Mouse (Mus musculus) gastrocnemius, adult 8-10 months (tissue): ENCODE measurements around the gene Ulk4. TPM values are rescaled to one million over a fixed set of nuclear protein-coding genes. Genes with fewer than 3 reads are reported as not detected.

ENCODE experiments used
- DNase-seq, 2 experiments: peaks; one replicate each; pipeline ENCODE4 v3.0.0; 2022; ENCODE audit warnings: low spot score in 2 of 2
- total RNA-seq, 4 experiments: library from RNA; stranded (reverse); gene quantifications; 2 replicates each; pipeline ENCODE4 v1.2.4; 2022

Gene Ulk4
- total RNA-seq = under 1 TPM in 1 of 4 experiments, not detected in 3; 0.44 TPM

DNA sequence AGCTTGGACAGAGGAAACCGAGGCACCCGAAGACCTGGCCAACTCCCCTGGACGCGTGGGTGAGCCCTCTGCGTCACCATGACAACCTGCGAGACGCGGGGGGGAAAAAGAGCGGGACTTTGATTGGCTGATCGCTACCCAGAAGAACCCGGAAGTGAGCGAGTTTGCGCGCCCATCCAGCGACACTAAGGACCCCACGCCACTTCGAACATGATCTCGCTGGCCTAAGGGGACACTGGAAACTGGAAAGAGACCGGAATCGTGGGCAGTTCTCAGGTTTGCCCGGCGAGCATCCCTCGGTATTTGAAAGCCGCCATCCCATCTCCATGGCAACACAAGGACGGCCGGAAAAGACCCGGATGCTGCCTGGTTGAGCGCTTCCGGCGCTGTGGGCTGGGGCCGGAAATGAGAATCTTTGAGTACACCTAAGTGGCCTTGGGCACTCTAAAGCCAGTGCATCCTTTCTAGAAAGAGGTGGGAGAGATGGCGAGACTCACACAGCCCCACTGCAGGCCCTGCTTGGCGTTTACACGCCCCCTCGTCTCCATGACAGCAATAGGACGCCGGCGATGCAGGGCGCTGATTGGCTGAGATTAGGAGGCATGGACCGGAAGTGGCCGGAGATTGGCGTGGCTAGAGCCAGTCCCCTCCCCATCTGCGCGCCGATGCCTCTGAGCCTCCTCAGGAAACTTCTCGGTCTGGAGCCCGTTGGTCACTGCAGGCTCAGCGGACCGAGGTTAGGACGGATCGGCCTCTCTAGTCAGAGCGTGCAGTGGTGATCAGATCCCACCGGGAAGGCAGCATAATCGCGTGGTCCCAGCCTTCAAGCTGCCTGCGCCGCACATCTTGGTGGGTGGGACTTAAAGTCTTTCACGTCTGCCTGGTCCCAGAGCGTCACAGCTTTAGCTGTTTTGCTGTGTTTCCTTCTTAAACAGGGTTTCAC lies at the start of gene Ulk4:
Gene Ulk4, minus strand, starts transcription at position 80 of the 943 bp plus-strand sequence.
- peak; percentile 85 to 87 for DNase-seq

DNA sequence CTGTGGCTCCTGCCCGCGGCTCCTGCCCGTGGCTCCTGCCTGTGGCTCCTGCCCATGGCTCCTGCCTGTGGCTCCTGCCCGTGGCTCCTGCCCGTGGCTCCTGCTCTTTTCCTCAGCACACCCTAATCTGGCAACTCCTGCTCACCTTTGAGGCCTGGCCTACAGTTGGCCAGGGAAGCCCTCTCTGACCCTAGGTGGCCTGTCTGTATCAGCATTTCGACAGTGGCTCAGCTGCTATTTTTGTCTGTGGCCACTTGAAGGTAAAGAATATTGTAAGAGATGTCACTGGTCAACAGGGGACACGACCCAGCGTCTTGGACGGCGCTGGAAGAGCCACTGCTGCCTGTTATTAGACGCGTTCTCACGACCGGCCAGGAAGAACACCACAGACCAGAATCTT lies 45.0 kb upstream of the Ulk4 start:
- DNase-seq = peak in 1 of 2 experiments; percentile 50

DNA sequence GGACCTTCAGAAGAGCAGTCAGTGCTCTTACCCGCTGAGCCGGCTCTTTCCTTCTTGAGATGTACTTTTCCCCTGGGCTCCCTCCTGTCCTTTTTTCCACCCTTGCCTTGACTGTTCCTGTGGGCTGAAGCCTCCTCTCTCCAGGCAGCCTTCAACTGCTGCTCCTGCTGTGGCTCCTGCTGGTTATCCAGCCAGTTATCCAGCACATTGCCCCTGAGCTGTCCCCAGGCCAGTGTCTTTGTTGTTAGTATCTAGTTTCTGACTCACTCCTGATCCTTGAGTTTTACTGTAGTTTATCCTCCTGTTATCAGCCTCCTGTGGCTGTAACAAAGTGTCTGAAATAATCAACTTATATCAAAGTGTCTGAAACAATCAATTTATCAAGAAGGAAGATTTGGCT lies 44.1 kb upstream of the Ulk4 start:
- no peak for DNase-seq

DNA sequence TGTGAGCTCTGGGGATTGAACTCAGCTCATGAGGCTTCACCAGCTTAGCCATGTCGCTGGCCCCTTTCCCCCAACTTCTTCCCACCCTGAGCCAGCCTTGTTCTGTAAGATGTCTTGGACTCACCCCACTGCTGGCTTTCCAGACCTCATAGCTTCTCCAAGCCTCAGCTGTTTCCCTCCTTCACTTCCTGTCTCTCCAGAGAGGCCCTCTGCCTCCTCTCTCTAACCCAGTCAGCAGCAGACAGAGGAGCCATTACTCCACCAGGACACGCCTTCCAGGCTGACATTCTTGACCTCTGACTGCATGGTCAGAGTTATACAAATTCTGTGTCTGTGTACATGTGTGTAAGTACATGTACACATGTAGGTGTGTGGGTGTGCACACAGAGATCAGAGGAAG lies 43.4 kb upstream of the Ulk4 start:
- DNase-seq = no peak

DNA sequence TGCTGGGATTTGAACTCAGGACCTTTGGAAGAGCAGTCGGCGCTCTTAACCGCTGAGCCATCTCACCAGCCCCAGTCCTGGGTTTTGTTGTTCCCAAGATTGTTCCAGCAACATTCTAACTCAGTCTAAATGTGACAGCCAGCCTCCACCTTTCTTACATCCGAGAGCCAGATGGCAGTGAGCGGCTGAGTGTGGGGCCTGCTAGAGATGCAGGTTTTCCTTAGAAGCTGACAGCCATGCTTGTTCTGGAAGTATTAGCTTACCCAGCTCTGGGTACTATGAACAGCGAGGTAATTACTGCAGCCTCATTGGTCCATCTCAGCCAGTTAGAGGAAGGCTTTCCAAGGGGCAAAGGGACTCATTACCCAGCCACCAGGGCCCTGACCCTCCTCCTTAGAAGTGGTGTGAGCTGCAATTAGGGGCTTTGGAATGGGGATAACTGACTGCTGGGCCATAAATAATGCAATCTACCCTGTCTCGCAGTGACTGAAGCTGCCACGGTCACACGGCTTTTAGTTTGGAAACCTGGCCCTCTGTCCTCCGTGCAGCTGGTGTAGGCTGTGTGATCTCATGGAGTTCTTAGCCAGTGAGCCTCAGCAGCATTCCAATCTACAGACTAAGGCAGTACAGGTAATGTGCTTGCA lies 42.4 kb upstream of the Ulk4 start:
- no peak for DNase-seq

DNA sequence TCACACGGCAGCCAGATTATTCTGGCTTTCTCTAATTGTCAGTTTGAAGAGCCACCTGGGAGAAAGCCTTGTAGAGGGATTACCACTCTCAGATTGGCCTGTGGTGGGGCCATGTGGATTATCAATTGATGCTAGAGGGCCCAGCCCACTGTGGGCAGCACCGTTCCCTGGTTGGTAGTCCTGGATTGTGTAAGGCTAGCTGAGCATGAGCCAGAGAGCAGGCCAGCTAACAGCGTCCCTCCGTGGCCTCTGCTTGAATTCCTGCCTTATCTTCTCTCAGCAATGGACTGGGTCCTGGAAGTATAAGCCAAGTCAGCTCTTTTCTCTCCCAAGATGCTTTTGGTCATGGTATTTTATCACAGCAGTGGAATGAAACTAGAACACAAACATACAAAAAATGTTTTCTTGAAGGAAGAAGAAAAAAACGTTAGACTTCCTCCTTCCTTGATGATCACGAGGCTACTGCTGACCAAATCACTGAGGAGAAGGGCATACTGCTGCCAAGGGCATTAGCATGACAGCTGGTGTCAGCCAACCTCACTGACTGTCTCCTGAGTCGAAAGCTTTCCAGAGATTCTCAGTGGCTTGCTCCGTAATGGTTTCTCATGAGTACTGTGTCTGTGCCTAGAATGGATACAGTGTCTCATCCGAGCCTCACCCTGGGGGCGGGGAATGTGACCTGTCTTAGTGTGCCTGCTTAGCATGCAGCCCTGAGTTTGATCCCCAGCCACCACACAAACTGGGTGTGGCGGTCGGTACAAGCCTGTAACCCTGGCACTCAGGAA lies 39.8 kb upstream of the Ulk4 start:
- peak; percentile 69 to 73 for DNase-seq

DNA sequence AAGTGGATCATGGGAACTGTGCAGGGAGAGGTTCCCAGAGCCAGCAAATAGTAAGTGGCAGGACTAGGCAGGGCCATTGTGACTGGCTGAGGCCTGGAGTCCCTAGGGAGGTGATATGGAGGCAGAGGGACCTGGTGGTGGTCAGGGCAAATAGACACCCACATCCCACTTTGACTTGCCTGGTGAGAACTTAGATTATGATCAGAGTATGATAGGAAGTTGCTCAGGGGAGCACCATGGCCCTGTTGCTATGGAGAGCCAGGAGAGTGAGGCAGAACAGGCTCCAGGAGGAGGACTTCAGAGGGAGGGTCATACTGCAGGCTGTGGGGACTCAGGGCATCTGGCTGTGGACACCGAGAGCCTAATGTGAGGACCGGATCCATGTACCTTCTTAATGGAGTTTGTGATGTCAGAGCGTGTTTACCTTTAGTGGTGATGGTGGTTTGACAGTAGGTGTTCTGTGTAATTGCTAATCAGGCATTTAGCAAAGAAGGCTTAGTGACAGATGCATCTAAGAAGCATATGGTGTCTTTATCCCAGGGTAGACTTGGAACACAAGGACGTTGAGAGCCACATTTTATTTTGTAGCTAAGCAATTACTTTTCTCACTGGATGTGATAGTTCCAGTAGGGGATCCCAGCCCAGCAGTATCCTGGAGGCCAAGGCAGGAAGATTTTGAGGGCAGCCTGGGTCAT lies 39.1 kb upstream of the Ulk4 start:
- DNase-seq = no peak

DNA sequence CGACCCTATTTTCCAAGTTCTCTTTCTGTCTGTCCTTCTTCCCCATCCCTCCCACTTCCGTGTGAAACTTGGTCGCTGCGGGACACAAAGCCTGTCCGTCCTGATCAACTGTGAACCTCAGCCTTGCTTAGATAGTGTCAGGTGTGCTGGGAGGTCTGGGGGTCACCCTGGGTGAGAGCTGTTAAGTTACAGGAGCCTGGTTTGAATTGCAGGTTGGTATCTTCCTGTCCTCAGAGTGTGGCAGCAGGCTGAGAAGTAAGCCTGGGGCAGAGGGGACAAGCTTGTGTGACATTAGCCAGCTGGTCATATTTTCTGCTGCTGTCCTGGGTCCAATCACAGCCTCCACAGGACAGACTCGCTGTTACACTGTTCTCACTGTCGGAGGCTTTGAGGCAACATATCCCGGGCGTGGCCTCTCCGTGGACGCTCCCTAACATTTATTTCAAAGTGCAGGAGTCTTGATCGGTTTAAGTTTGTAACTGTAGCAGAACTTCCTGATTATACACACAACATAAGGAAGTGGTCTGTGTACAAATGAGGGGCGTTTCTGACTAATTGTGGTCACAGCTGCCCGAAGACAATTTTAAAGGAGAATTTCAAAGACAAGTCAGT lies 37.6 kb upstream of the Ulk4 start:
- no peak for DNase-seq

DNA sequence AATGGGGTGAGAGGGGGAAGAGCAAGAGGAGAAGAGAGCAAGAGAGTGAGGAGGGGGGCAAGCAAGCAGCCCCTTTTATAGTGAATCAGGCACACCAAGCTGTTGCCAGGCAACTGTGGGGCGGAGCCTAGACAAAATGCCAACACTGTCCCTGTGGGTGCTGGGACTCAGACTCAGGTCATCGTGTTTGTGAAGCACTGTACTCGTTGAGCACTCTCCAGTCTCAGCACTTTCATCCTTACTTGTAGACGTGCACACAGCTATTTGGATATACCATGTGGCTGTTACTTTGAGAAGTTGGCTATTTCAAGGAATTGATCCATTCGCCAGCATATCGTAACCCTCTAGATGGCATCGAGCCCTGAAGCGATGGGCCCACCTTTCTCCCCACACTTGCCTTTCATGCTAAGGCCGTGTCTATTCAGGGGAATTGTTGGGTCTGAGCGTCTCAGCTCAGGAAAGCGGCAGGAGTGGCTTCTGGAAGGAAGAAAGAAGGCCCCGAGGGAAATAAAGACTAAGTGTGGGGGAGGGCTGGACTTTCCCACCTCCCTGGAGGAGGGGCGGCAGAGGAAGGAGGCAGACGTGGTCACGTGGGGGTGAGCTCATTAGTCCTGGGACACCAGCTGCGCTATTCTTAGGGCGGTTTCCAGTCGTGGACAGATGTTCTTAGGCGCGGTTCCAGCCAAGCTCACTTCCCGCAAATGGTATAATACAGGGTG lies 36.8 kb upstream of the Ulk4 start:
- peak; percentile 77 to 88 for DNase-seq

DNA sequence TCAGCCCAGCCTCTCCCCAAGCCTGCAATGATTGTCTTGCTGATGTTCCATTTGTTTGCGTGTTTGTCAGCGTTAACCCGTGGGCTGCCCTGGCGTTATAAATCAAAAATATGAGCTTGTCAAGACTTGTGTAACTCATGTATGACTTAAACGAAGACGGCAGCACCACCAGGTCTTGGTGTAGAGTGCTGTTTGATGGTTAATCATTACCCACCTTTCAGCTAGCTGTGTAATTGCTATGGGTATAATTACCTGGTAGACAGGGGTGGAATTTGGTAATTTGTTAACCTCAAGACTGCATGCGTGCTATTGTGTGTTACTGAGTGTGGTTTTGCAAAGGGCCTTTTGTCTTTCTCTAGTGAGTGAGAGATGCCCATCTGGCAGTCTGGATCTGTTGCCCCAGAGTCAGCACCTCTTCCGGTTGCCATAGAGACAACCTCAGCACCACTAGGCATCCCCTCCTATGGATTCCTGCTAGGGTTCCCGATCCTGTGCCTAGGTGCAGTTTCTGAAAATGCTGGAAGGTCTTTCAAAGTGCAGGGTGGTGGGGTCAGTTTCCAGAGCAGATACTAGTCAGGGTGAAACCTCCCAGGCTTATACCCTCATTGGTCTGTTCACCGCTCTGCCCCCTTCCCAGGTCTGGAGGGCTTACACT lies 35.4 kb upstream of the Ulk4 start:
- DNase-seq = no peak

DNA sequence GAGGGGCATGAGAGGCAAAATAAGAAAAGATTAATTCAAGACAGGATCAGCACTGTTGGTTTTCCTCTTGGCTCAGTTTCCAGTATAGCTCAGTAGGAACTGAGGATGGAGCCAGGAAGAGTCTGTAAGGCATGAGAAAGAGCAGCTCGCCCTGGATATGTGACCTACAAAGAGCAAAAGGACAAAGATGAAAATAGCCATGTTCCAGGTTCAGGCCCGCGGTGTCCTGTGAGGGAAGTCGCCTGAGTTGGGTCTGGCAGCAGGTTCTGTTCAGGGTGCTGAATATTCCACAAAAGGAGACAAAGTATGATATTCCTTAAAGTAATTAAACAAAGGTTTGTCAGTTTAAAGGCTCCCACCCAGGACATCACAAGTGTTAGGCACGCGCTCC lies 34.8 kb upstream of the Ulk4 start:
- DNase-seq = no peak

DNA sequence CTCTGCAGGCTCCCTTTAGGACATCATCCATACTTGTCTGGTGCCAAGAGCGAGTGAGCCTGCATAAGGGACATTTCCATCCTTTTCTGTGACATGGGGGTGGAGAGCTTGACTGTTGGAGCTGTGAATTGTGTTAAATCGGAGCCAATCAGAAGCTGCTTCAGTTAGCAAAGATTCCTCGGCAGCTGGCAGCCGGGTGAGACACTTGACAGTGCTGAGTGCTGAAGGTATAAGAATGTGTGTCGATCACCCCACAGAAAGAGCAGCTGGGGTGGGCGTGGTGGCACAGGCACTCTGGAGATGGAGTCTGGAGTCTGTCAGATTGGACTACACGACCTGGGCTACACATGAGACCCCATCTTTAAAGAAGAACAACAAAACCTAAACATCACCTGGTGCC lies 33.5 kb upstream of the Ulk4 start:
- no peak for DNase-seq

DNA sequence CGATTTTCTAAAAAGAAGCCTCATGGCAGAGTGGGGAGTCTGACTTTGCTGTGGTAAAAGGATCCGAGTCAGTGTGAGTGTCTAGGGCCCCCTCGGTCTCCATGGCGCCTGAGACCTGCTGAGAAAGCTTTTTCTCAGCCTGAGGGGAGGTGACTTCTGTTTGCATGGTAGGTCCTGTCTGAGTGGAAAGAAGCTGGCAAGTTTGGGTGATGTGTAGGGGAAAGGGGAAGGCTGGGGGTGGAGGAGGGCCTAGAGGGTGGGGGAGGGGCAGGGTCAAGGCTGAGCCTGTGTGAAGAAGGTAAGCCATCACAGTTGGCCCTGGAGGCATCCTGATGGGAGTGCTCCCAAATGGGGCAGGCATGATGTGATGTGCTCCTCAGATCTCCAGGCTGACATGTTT lies 32.3 kb upstream of the Ulk4 start:
- DNase-seq = no peak

DNA sequence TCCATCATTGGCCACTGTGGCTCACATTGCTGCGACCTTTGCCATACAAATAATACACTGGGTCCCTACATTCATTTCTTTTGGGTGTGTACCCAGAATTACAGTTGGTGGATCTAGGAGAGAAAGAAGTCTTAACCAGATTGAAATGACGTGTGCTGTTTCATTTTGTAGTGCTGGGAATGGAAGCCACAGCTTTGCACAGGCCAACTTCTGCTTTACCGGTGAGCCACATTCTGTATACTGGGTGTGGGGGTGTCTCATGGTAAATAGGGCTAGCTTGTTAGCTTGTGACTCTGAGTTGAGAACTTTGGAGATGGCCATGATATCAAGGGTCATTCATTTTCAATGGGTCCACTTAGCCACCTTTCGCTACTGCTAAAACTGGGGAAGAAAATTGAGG lies 28.5 kb upstream of the Ulk4 start:
- no peak for DNase-seq

DNA sequence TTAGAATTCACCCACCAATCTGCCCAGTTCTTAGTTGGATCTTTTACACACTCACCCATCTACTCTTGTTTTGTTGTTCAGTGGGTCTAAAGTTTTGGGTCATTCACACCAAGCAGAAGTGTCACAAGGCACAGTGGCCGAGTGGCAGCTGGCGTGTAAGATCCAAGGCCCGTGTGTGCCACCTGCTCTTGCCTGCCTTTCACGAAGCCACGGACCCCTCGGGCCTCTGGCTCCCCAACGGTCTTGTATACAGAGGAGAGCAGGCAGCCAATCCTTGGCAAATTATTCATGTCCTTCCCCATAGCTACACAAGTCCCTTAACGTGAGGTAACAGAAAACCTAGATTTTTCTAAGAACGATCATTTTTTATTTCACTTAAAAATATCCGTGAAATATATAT lies 27.5 kb upstream of the Ulk4 start:
- DNase-seq = no peak

DNA sequence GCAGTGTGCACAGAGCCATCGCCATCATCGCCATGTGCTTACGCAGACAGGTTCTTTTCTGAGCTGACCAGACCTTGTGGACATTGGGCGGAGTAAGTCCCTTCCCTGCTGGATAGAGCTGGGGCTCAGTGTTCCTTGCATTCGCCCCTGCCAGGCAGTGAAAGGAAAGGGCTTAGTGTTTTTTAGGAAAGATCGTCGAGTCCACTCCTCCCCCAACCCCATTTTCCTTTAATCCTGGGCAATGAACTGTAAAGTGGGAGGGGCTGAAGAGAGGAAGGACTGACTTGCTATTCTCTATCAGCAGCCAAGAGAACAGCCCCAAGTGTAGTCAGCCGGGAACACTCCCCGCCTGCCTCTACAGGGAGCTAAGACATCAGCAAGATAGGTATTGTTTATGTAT lies 26.8 kb upstream of the Ulk4 start:
- no peak for DNase-seq

DNA sequence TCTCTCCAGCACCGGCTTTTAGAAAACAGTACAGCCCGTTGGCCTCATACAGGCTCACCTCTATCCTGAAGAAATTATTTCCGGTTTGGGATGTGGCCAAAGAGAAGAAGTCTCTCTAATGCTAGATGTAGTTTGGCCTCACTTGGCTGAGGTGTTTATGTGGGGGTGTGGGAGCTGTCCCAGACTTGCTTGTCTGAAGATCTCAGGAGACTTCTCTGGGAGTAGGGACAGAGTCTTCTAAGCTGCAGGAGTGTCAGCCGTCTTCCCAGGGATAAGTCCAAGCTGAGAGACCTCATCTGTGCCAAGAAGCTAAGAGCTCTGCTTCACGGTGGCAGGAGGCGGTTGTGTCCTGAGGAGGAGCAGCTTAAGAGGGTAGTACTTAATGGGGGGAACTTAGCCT lies 26.1 kb upstream of the Ulk4 start:
- no peak for DNase-seq

DNA sequence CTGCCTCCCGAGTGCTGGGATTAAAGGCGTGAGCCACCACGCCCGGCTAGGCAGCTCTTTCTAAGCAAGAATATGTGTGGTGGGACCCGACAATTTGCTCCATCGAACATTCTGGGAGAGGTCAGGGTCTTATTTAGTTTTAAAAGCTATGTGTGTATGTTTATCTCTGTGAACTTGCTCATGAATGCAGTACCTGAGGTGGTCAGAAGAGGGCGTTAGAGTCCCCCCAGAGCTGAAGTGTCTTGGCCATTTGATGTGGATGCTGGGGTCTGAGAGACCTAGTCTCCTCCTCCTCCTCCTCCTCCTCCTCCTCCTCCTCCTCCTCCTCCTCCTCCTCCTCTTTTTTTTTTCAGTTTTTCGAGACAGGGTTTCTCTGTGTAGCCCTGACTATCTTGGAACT lies 25.5 kb upstream of the Ulk4 start:
- no peak for DNase-seq

DNA sequence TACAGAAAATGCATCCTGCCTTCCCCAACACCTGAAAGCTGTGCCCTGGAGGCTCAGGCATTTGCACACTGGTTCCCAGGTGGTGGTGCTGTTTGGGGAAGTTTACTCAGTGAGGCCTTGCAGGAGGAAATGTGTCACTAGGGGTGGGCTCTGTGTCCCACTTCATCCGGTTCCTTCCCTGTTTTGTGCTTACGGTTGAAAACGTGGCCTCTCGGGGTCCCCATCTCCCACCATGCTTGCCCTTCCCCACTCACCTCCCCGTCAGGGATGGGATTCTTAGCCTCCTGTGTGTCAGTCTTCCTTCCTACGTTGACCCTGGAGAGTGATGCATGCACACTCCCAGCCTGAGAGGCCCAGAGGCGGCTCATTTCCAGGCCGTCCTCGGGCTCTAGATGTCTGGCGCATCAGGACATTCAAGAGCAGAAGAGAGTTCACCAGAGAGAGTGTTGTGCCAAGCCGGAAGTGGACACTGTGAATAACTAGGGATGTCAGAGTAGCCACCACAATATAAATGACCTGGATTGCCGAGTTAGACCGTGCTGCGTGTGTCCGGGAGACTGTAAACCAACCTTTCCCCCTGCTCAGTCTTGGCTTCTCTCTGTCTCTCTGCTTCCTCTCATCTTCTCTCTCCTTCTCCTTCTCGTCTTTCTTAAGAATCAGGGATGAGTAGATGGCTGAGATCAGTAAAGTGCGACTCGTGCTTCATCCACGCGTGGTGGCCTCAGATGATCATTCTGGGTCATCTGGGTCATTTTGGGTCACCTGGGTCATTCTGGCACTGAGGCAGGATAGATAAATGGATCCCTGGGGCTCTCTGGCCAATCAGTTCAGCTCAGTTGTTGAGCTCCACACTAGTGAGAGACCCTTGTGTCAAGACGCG lies 24.3 kb upstream of the Ulk4 start:
- DNase-seq = no peak
